Mouse (Mus musculus): ENCODE results near the gene Cnp. TPM values are rescaled to one million over a fixed set of nuclear protein-coding genes. Genes with fewer than 3 reads are reported as not detected.
"Not testable (repeated sequence)": the region's sequence is repeated elsewhere in the genome, so short reads cannot be mapped to it uniquely, and the experiment has no call there.

Gene Cnp
- polyA plus RNA-seq, 1 experiment from 2014 or later, result 15.3 TPM

DNA sequence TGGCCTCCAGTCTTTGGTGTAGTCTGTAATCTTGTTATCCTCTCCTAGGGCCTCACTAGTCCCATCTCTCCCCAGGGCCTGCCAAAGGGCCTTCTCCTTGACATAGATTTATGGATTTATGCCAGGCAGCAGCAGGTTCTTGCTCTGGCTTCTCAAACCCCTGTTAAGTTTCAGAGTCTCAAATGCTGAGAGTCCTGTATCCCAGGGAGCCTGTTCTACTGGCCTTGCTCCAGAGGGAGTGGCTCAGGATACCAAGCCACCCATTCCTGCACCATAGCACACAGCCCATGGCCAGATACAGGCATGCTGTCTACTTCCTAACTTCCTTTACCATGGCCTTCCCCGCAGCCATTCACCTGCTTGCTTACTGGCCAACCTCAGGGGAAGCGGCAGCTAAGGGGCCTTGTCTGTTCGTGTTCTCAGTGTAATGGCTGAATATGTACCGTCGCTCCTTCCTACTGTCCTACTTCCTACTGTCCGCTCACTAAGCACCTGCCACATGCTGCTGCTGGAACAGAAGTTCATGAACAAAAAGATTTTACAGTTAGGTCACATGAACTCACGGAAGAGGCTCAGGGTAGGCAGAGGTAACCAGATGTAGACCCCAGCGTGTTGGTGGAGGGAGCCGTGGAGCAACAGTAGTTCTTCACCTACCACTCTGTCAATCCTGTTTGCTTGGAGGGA is 4.6 kb downstream of the Cnp start:
- Histone ChIP-seq H3K4me1 (peaks cover 21% of the 10 kb centered on the region), H3K27ac (no peak overlapping the region), H3K4me3 (no peak overlapping the region), H3K27me3 (ENCODE audit: poor library complexity, severe bottlenecking) (peaks cover 17% of the 10 kb centered on the region), H3K36me3 (replicated peaks) (peaks cover 79% of the 10 kb centered on the region), H3K9me3 (no peaks in the 10 kb centered on the region)
- DNase-seq (ENCODE audit: extremely low spot score, low spot score), result no peak
- WGBS, result 94% methylated on average over 9 of the region's 9 CpGs

GRCm38 (mm10) chr11:100580275-100580674 is 5.6 kb downstream of the Cnp start:
- Histone ChIP-seq H3K4me3 (no peak overlapping the region), H3K36me3 (replicated peaks) (peaks cover 89% of the 10 kb centered on the region), H3K9me3 (no peaks in the 10 kb centered on the region), H3K27me3 (ENCODE audit: poor library complexity, severe bottlenecking) (peaks cover 16% of the 10 kb centered on the region), H3K27ac (no peak overlapping the region), H3K4me1 (peaks cover 12% of the 10 kb centered on the region)
- 95% methylated on average over 13 of the region's 13 CpGs for WGBS
- no peak for DNase-seq (ENCODE audit: extremely low spot score, low spot score)

GRCm38 (mm10) chr11:100581756-100582155 is 7.1 kb downstream of the Cnp start:
- Histone ChIP-seq H3K36me3 (replicated peaks) (peaks cover 98% of the 10 kb centered on the region), H3K9me3 (no peaks in the 10 kb centered on the region), H3K4me3 (no peak overlapping the region), H3K4me1 (no peaks in the 10 kb centered on the region), H3K27me3 (ENCODE audit: poor library complexity, severe bottlenecking) (0 out of 2 replicates have a peak, but pooled peaks cover 2% of the 10 kb centered on the region), H3K27ac (no peak overlapping the region)
- WGBS, result 95% methylated on average over 4 of the region's 4 CpGs
- no peak for DNase-seq (ENCODE audit: extremely low spot score, low spot score)

- not testable (repeated sequence) for H3K27me3 ChIP-seq (ENCODE audit: poor library complexity, severe bottlenecking); H3K4me3 ChIP-seq; DNase-seq (ENCODE audit: extremely low spot score, low spot score); H3K27ac ChIP-seq; H3K4me1 ChIP-seq; H3K9me3 ChIP-seq
- H3K36me3 ChIP-seq (replicated peaks), result peaks cover 98% of the 10 kb centered on the region
- WGBS, result 97% methylated on average over 1 of the region's 1 CpGs
Measured at GRCm38 (mm10) chr11:100582413-100582812, 7.7 kb downstream of the Cnp start.

DNA sequence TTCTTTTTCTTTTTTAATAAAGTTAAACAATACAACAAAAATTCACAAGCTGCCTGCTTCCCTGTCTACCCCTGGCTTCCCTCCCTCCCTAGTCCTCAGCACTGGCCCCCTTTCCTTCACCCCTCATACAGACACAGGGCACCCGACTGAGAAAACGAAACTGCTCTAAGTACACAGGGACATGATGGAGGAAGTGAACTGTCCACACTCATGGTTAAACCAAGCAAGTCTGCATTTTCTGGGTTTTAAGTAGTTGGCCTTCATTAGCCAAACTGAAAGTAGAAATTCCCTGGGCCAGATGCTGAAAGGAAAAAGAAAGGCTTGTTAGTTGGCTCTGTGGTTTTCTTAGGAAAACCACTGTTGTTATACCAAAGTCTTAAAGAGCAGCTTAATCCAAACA is 8.1 kb downstream of the Cnp start:
- H3K27ac ChIP-seq, result no peak overlapping the region
- 94% methylated on average over 2 of the region's 2 CpGs for WGBS
- peaks cover 100% of the 10 kb centered on the region for H3K36me3 ChIP-seq (replicated peaks)
- no peak for DNase-seq (ENCODE audit: extremely low spot score, low spot score)
- H3K4me3 ChIP-seq, result no peak overlapping the region
- H3K9me3 ChIP-seq, result no peaks in the 10 kb centered on the region
- no peaks in the 10 kb centered on the region for H3K4me1 ChIP-seq
- H3K27me3 ChIP-seq (ENCODE audit: poor library complexity, severe bottlenecking), result no peaks in the 10 kb centered on the region

GRCm38 (mm10) chr11:100584561-100584961 is 9.9 kb downstream of the Cnp start:
- Histone ChIP-seq H3K4me1 (no peaks in the 10 kb centered on the region), H3K36me3 (replicated peaks) (peaks cover 100% of the 10 kb centered on the region), H3K4me3 (no peak overlapping the region), H3K27ac (no peak overlapping the region), H3K9me3 (no peaks in the 10 kb centered on the region), H3K27me3 (ENCODE audit: poor library complexity, severe bottlenecking) (no peaks in the 10 kb centered on the region)
- DNase-seq (ENCODE audit: extremely low spot score, low spot score), result no peak
- 93% methylated on average over 7 of the region's 7 CpGs for WGBS

DNA sequence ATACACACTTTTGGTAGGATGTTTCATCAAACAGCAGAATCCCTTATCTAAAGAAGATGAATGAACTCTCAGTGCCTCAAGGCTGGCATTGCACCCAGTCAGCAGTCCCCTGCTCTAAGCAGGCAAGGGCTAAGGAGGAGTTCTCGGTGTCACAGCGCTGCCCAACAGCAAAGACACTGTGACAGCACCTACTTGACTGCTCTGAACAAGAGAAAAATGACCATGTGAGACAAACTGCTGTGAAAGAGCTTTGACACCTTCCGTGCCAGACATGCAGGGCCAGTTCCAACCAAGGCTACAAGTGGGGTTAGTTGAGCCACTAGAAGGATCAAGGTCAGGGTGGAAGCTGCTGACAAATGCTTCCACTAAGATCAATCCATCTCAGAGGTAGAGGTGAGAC is 10.4 kb downstream of the Cnp start:
- no peaks in the 10 kb centered on the region for H3K27me3 ChIP-seq (ENCODE audit: poor library complexity, severe bottlenecking)
- H3K36me3 ChIP-seq (replicated peaks), result peaks cover 100% of the 10 kb centered on the region
- no peak for DNase-seq (ENCODE audit: extremely low spot score, low spot score)
- WGBS, result 99% methylated on average over 3 of the region's 3 CpGs
- no peak overlapping the region for H3K27ac ChIP-seq
- no peaks in the 10 kb centered on the region for H3K9me3 ChIP-seq
- no peak overlapping the region for H3K4me3 ChIP-seq
- H3K4me1 ChIP-seq, result no peaks in the 10 kb centered on the region

DNA sequence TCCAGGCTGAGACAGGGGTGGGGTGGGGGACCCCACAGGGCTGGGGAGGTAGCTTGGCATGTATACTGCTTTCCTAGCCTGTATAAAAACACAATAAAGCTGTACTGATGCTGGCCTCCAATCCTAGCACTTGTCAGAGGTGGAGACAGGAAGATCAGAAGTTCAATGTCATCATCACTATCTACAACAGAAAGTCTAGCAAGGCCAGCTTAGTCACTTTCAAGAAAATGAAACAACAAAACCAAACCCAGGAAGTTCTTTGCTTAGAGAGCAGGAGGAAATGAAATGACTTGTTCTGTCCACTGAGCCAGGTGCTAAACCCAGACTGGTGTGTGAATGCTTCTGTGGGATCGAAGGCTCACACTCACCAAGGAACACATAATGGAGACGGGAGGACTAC is 13.8 kb downstream of the Cnp start:
- Histone ChIP-seq H3K9me3 (no peaks in the 10 kb centered on the region), H3K36me3 (replicated peaks) (peaks cover 100% of the 10 kb centered on the region), H3K27ac (no peak overlapping the region), H3K4me1 (no peaks in the 10 kb centered on the region), H3K27me3 (ENCODE audit: poor library complexity, severe bottlenecking) (no peaks in the 10 kb centered on the region), H3K4me3 (no peak overlapping the region)
- WGBS, result 92% methylated on average over 2 of the region's 2 CpGs
- DNase-seq (ENCODE audit: extremely low spot score, low spot score), result no peak

GRCm38 (mm10) chr11:100592346-100593046 is 17.8 kb downstream of the Cnp start:
- WGBS, result 93% methylated on average over 11 of the region's 11 CpGs
- H3K27ac ChIP-seq, result no peak overlapping the region
- H3K4me3 ChIP-seq, result no peak overlapping the region
- H3K9me3 ChIP-seq, result no peaks in the 10 kb centered on the region
- H3K36me3 ChIP-seq (replicated peaks), result peaks cover 100% of the 10 kb centered on the region
- DNase-seq (ENCODE audit: extremely low spot score, low spot score), result no peak
- H3K4me1 ChIP-seq, result no peaks in the 10 kb centered on the region
- H3K27me3 ChIP-seq (ENCODE audit: poor library complexity, severe bottlenecking), result no peaks in the 10 kb centered on the region

GRCm38 (mm10) chr11:100594608-100595007 is 19.9 kb downstream of the Cnp start:
- Histone ChIP-seq H3K27ac (no peak overlapping the region), H3K27me3 (ENCODE audit: poor library complexity, severe bottlenecking) (no peaks in the 10 kb centered on the region), H3K4me1 (no peaks in the 10 kb centered on the region), H3K9me3 (no peaks in the 10 kb centered on the region), H3K4me3 (no peak overlapping the region), H3K36me3 (replicated peaks) (peaks cover 100% of the 10 kb centered on the region)
- no peak for DNase-seq (ENCODE audit: extremely low spot score, low spot score)
- 93% methylated on average over 7 of the region's 7 CpGs for WGBS

GRCm38 (mm10) chr11:100595533-100595932 is 20.8 kb downstream of the Cnp start:
- Histone ChIP-seq H3K27ac (no peak overlapping the region), H3K4me3 (no peak overlapping the region), H3K27me3 (ENCODE audit: poor library complexity, severe bottlenecking) (no peaks in the 10 kb centered on the region), H3K4me1 (no peaks in the 10 kb centered on the region), H3K9me3 (no peaks in the 10 kb centered on the region), H3K36me3 (replicated peaks) (peaks cover 100% of the 10 kb centered on the region)
- no peak for DNase-seq (ENCODE audit: extremely low spot score, low spot score)
- 93% methylated on average over 4 of the region's 4 CpGs for WGBS

DNA sequence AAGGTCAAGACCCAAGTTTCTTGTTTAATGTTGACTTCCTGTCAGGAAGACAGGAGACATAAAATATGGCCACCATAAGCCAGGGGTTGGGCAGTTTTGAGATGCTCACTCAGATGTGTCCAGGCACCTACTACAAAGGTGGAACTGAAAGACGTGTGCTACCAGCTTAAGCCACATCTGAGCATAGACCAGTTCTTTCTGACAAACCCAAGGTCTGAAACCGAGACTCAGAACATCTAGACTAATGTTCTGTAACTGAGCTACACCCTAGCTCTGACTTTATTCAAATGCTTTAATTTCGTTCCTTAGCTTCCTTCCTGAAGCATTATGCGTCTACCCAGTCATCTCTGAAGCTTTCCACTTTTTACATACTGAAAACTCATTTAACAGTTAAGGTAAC is 23.4 kb downstream of the Cnp start:
- no peak for DNase-seq (ENCODE audit: extremely low spot score, low spot score)
- Histone ChIP-seq H3K27ac (no peak overlapping the region), H3K9me3 (no peaks in the 10 kb centered on the region), H3K4me3 (no peak overlapping the region), H3K4me1 (no peaks in the 10 kb centered on the region), H3K27me3 (ENCODE audit: poor library complexity, severe bottlenecking) (no peaks in the 10 kb centered on the region), H3K36me3 (replicated peaks) (peaks cover 99% of the 10 kb centered on the region)
- whole genome bisulfite sequencing, result 95% methylated on average over 4 of the region's 4 CpGs

DNA sequence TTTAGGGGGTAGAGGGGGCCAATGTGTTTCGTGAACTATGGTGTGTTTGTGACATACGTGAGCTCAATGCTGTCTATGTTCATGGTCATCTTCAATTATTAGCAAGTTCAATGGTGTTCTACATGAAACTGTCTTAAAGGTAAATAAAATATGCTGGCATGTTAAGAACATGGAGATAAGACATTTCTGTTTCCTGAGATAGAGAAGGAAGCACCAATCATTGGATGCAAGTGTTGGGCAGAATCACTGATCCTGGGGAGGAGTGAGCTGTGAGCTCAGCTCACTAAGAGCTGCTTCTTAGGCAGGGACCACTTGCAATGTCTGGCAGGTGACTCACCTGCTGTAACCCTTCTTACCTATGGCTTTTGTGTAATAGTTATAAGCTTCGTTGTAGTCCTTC is 26.7 kb downstream of the Cnp start:
- Histone ChIP-seq H3K4me3 (no peak overlapping the region), H3K36me3 (replicated peaks) (peaks cover 91% of the 10 kb centered on the region), H3K9me3 (no peaks in the 10 kb centered on the region), H3K27me3 (ENCODE audit: poor library complexity, severe bottlenecking) (no peaks in the 10 kb centered on the region), H3K27ac (no peak overlapping the region), H3K4me1 (no peaks in the 10 kb centered on the region)
- DNase-seq (ENCODE audit: extremely low spot score, low spot score), result no peak
- 93% methylated on average over 3 of the region's 3 CpGs for WGBS

Measured in forebrain, embryonic 10.5 days (tissue).